Mouse (Mus musculus) CD4-positive, CD25-positive, alpha-beta regulatory T cell, adult 2 months (primary cell): Measurements from ENCODE around the gene C1qtnf1.

Experiments used
- DNase-seq: peaks from one replicate; pipeline ENCODE4 v3.0.0-alpha.2; 2012; ENCODE audit warnings: low read depth, low spot score

C1qtnf1 gene

GRCm38 (mm10) chr11:118496066-118496689 lies 68.2 kb downstream of the C1qtnf1 start:
- DNase-seq: no peak
